Mouse (Mus musculus) neural tube, embryonic 11.5 days (tissue): ENCODE measurements around the gene Olfr110. TPM values are rescaled to one million over a fixed set of nuclear protein-coding genes. Genes with fewer than 3 reads are reported as not detected.

Source experiments
- ATAC-seq: fragments of 200-750 bp; cut with Nextera tagmentation; 2 replicates; pipeline ENCODE4 v1.8.0; 2017; ENCODE audit warnings: moderate number of reproducible peaks, mild to moderate bottlenecking, moderate TSS enrichment, moderate library complexity; ENCODE audit not compliant: insufficient read depth, low FRiP score, low TSS enrichment
- DNase-seq: peaks from one replicate; pipeline ENCODE4 v3.0.0-alpha.2; 2015; ENCODE audit warnings: low spot score
- H3K27ac ChIP-seq: fragments of 300-500 bp; sonication (generic); 2 replicates; pipeline ENCODE4 v1.5.1; 2014; ENCODE audit warnings: low read depth, mild to moderate bottlenecking, low read length
- H3K27me3 ChIP-seq: fragments of 300-500 bp; sonication (generic); 2 replicates; pipeline ENCODE4 v1.6.1; 2014; ENCODE audit warnings: mild to moderate bottlenecking, low read length, mixed read lengths; ENCODE audit not compliant: control insufficient read depth, insufficient read depth
- H3K36me3 ChIP-seq: fragments of 300-500 bp; sonication (generic); 2 replicates; pipeline ENCODE4 v1.6.1; 2014; ENCODE audit warnings: mild to moderate bottlenecking, low read length, moderate library complexity, mixed read lengths; ENCODE audit not compliant: control insufficient read depth, insufficient read depth
- H3K4me1 ChIP-seq: fragments of 300-500 bp; sonication (generic); 2 replicates; pipeline ENCODE4 v1.6.1; 2014; ENCODE audit warnings: low read length, mixed read lengths; ENCODE audit not compliant: control insufficient read depth, insufficient read depth
- H3K4me2 ChIP-seq: fragments of 300-500 bp; sonication (generic); 2 replicates; pipeline ENCODE4 v1.6.1; 2014; ENCODE audit warnings: low read depth, mild to moderate bottlenecking, moderate library complexity
- H3K4me3 ChIP-seq: fragments of 300-500 bp; sonication (generic); 2 replicates; pipeline ENCODE4 v1.5.1; 2014; ENCODE audit warnings: low read depth, low read length
- H3K9ac ChIP-seq: fragments of 300-500 bp; sonication (generic); 2 replicates; pipeline ENCODE4 v1.6.1; 2014; ENCODE audit warnings: mild to moderate bottlenecking, low read length
- H3K9me3 ChIP-seq: fragments of 300-500 bp; sonication (generic); 2 replicates; pipeline ENCODE4 v1.6.1; 2016; ENCODE audit warnings: low read length; ENCODE audit not compliant: control insufficient read depth
- WGBS: fragments of 180-500 bp; shearing (Covaris S2); extraction: QIAGEN DNeasy Blood & Tissue Kit; methylation state at CpG from one replicate; pipeline ENCODE4 v1.1.7; 2014; 5-methylcytosine and 5-hydroxymethylcytosine counted together
- polyA plus RNA-seq: library from polyadenylated mRNA; unstranded; fragments of >200 nt; fragmentation: Nextera tagmentation; extraction: Ambion mirVana; gene quantifications from 2 replicates; pipeline ENCODE4 v1.2.1, GENCODE M21; 2014

Olfr110 gene
- polyA plus RNA-seq, 1 experiment from 2014 or later = not detected

GRCm38 (mm10) chr17:37541454-37542119 lies 49.3 kb downstream of the Olfr110 start:
- ATAC-seq (no peak), DNase-seq (no peak)
- no peaks in the 10 kb centered on the region for H3K36me3 ChIP-seq
- H3K9ac ChIP-seq = no peak overlapping the region
- H3K27me3 ChIP-seq = no peaks in the 10 kb centered on the region
- 90% methylated on average over 3 of the region's 4 CpGs for WGBS
- no peak overlapping the region for H3K27ac ChIP-seq
- no peak overlapping the region for H3K4me2 ChIP-seq
- no peaks in the 10 kb centered on the region for H3K4me1 ChIP-seq
- H3K9me3 ChIP-seq = no peaks in the 10 kb centered on the region
- H3K4me3 ChIP-seq = no peak overlapping the region

GRCm38 (mm10) chr17:37543800-37544435 lies 51.6 kb downstream of the Olfr110 start:
- Histone ChIP-seq H3K9me3 (no peaks in the 10 kb centered on the region), H3K4me1 (no peaks in the 10 kb centered on the region), H3K4me2 (no peak overlapping the region), H3K27ac (no peak overlapping the region), H3K9ac (no peak overlapping the region), H3K4me3 (no peak overlapping the region), H3K36me3 (no peaks in the 10 kb centered on the region), H3K27me3 (no peaks in the 10 kb centered on the region)
- ATAC-seq (no peak), DNase-seq (no peak)
- WGBS = 76% methylated on average over 3 of the region's 3 CpGs

Other genes starting within 250 kb of the Olfr110 start
- gene Olfr98, start 228.7 kb upstream of the Olfr110 start, polyA plus RNA-seq = not detected in 2 replicates
- gene H2-M3, start 222.2 kb upstream of the Olfr110 start, polyA plus RNA-seq = 0.66 and 0.89 TPM in 2 replicates
- not detected in 2 replicates for gene Olfr99, start 209.0 kb upstream of the Olfr110 start, polyA plus RNA-seq
- gene Olfr101, start 188.2 kb upstream of the Olfr110 start, polyA plus RNA-seq = not detected in 2 replicates
- not detected in 2 replicates for gene Olfr102, start 175.4 kb upstream of the Olfr110 start, polyA plus RNA-seq
- not detected in 2 replicates for gene Olfr103, start 152.8 kb upstream of the Olfr110 start, polyA plus RNA-seq
- gene Olfr104-ps, start 132.9 kb upstream of the Olfr110 start, polyA plus RNA-seq = not detected in 2 replicates
- gene Olfr105-ps, start 113.4 kb upstream of the Olfr110 start, polyA plus RNA-seq = not detected in 2 replicates
- gene Olfr106-ps, start 102.1 kb upstream of the Olfr110 start, polyA plus RNA-seq = not detected in 2 replicates
- gene Olfr107, start 93.2 kb upstream of the Olfr110 start, polyA plus RNA-seq = not detected in 2 replicates
- gene Olfr108, start 47.0 kb upstream of the Olfr110 start, polyA plus RNA-seq = not detected in 2 replicates
- not detected in 2 replicates for gene Olfr109, start 33.6 kb upstream of the Olfr110 start, polyA plus RNA-seq
- not detected in 2 replicates for gene H2-M2, start 8.9 kb upstream of the Olfr110 start, polyA plus RNA-seq
- not detected in 2 replicates for gene Olfr111, start 15.6 kb downstream of the Olfr110 start, polyA plus RNA-seq
- not detected in 2 replicates for gene Olfr112, start 77.0 kb downstream of the Olfr110 start, polyA plus RNA-seq
- not detected in 2 replicates for gene Olfr113, start 85.2 kb downstream of the Olfr110 start, polyA plus RNA-seq
- not detected in 2 replicates for gene Olfr114, start 100.3 kb downstream of the Olfr110 start, polyA plus RNA-seq
- not detected in 2 replicates for gene Olfr115, start 134.6 kb downstream of the Olfr110 start, polyA plus RNA-seq
- not detected in 2 replicates for gene Olfr116, start 134.7 kb downstream of the Olfr110 start, polyA plus RNA-seq
- not detected in 2 replicates for gene Olfr117, start 171.3 kb downstream of the Olfr110 start, polyA plus RNA-seq
- not detected in 2 replicates for gene Olfr118, start 174.5 kb downstream of the Olfr110 start, polyA plus RNA-seq
- gene Olfr119, start 204.1 kb downstream of the Olfr110 start, polyA plus RNA-seq = not detected in 2 replicates
- gene Olfr120, start 229.3 kb downstream of the Olfr110 start, polyA plus RNA-seq = not detected in 2 replicates